Mouse (Mus musculus) ovary, adult 10 weeks (tissue): Measurements from ENCODE around the gene Eef2kmt. TPM values are rescaled to one million over a fixed set of nuclear protein-coding genes. Genes with fewer than 3 reads are reported as not detected.

Experiments used
- polyA plus RNA-seq: library from polyadenylated mRNA; stranded (reverse); fragments of 350-450 nt; fragmentation: Illumina TruSeq; extraction: RNeasy Lipid Tissue Mini Kit (QIAGEN cat#74804); gene quantifications from one replicate; pipeline ENCODE4 v1.2.3, GENCODE M21; 2014

Gene Eef2kmt
- polyA plus RNA-seq = 5.4 TPM

GRCm38 (mm10) chr16:5255779-5256496 is at the start of gene Eef2kmt:
Gene Eef2kmt, minus strand, starts transcription at chr16:5255983.

GRCm38 (mm10) chr16:5233418-5234313 is 22.1 kb downstream of the Eef2kmt start, which contains the start of gene Alg1:
Gene Alg1, plus strand, starts transcription at chr16:5233621.

GRCm38 (mm10) chr16:5222140-5222539 is 33.6 kb downstream of the Eef2kmt start, which contains the start of gene AU021092:
Gene AU021092, minus strand, starts transcription at chr16:5222299.

GRCm38 (mm10) chr16:5203668-5204433 is 51.9 kb downstream of the Eef2kmt start, which contains the start of gene Nagpa:
Gene Nagpa, minus strand, starts transcription at chr16:5204012.

Other genes with a start within 250 kb of the Eef2kmt start
- gene Smim22, start 248.7 kb downstream of the Eef2kmt start, polyA plus RNA-seq = not detected
- gene Rogdi, start 242.4 kb downstream of the Eef2kmt start, polyA plus RNA-seq = 0.86 TPM
- gene Glyr1, start 206.1 kb downstream of the Eef2kmt start, polyA plus RNA-seq = 75.1 TPM
- gene Ubn1, start 205.9 kb downstream of the Eef2kmt start, polyA plus RNA-seq = 35.1 TPM
- gene Ppl, start 123.6 kb downstream of the Eef2kmt start, polyA plus RNA-seq = 1.8 TPM
- not detected for gene Sec14l5, start 108.9 kb downstream of the Eef2kmt start, polyA plus RNA-seq
- gene Nagpa, start 52.0 kb downstream of the Eef2kmt start, polyA plus RNA-seq = not detected
- gene AU021092, start 33.7 kb downstream of the Eef2kmt start, polyA plus RNA-seq = 1.3 TPM
- gene Alg1, start 22.4 kb downstream of the Eef2kmt start, polyA plus RNA-seq = 0.26 TPM